In genomic region chr9:105503690-105504089, GRCm38 (mm10) we compare ENCODE assay signal across 20 mouse cellular contexts.
"Had no signal": no experiment of that assay in that cellular context is flagged by ENCODE, and none has a peak within 500 bp of the region (broad histone marks: within the 10 kb centered on the region; RNA-seq: fewer than 3 reads in every experiment).

No protein-coding gene starts in this region.

- H3K27me3 ChIP-seq: kidney, embryonic 15.5 days; lung, embryonic 15.5 days; midbrain, embryonic 12.5 days; midbrain, embryonic 15.5 days; neural tube, embryonic 12.5 days; neural tube, embryonic 15.5 days; stomach, embryonic 15.5 days had no signal

- H3K9me3 ChIP-seq: kidney, embryonic 15.5 days; lung, embryonic 15.5 days; midbrain, embryonic 12.5 days; midbrain, embryonic 15.5 days; neural tube, embryonic 12.5 days; neural tube, embryonic 15.5 days; stomach, embryonic 15.5 days had no signal

- H3K27ac ChIP-seq: kidney, embryonic 15.5 days; left cerebral cortex, adult 2 months; lung, embryonic 15.5 days; midbrain, embryonic 12.5 days; midbrain, embryonic 15.5 days; neural tube, embryonic 12.5 days; neural tube, embryonic 15.5 days; stomach, embryonic 15.5 days had no signal

- ATAC-seq: midbrain, embryonic 15.5 days had no signal

- H3K36me3 ChIP-seq: kidney, embryonic 15.5 days; lung, embryonic 15.5 days; midbrain, embryonic 12.5 days; midbrain, embryonic 15.5 days; neural tube, embryonic 12.5 days; neural tube, embryonic 15.5 days; stomach, embryonic 15.5 days had no signal

- H3K9ac ChIP-seq: kidney, embryonic 15.5 days; lung, embryonic 15.5 days; midbrain, embryonic 12.5 days; midbrain, embryonic 15.5 days; neural tube, embryonic 12.5 days; neural tube, embryonic 15.5 days; stomach, embryonic 15.5 days had no signal

- DNase-seq: kidney, adult 11 months; kidney, adult 8-10 months; kidney, postnatal 10 days; kidney, postnatal 36 days; layer of hippocampus, postnatal 36 days; lung, adult 18-20 months; lung, postnatal 10 days; lung, postnatal 36 days; right cerebral cortex, adult 18-20 months; right cerebral cortex, postnatal 25 days; spleen, adult 18-20 months; thymus, postnatal 4 days had no signal

- H3K4me2 ChIP-seq: kidney, embryonic 15.5 days; lung, embryonic 15.5 days; midbrain, embryonic 12.5 days; midbrain, embryonic 15.5 days; neural tube, embryonic 12.5 days; neural tube, embryonic 15.5 days; stomach, embryonic 15.5 days had no signal

- H3K4me1 ChIP-seq: kidney, embryonic 15.5 days; lung, embryonic 15.5 days; midbrain, embryonic 12.5 days; neural tube, embryonic 15.5 days; stomach, embryonic 15.5 days had no signal

- H3K4me3 ChIP-seq: kidney, embryonic 15.5 days; left cerebral cortex, adult 2 months; lung, embryonic 15.5 days; midbrain, embryonic 12.5 days; midbrain, embryonic 15.5 days; neural tube, embryonic 12.5 days; neural tube, embryonic 15.5 days; stomach, embryonic 15.5 days had no signal
